Mouse (Mus musculus) heart, embryonic 12.5 days (tissue): ENCODE data around the gene Olfr441. TPM values are rescaled to one million over a fixed set of nuclear protein-coding genes. Genes with fewer than 3 reads are reported as not detected.
"Not testable (repeated sequence)": the region's sequence is repeated elsewhere in the genome, so short reads cannot be mapped to it uniquely, and the experiment has no call there.

Experiments
- ATAC-seq: fragments of 200-750 bp; cut with Nextera tagmentation; 2 replicates; pipeline ENCODE4 v1.8.0; 2017; ENCODE audit warnings: moderate TSS enrichment, moderate library complexity; ENCODE audit not compliant: insufficient number of reproducible peaks, low FRiP score
- H3K27ac ChIP-seq: fragments of 300-500 bp; sonication (generic); 2 replicates; pipeline ENCODE4 v1.5.1; 2016; ENCODE audit warnings: mild to moderate bottlenecking, moderate library complexity; ENCODE audit not compliant: poor library complexity, severe bottlenecking
- H3K27me3 ChIP-seq: fragments of 300-500 bp; sonication (generic); replicated peaks from 2 replicates; pipeline ENCODE4 v1.6.1; 2016; ENCODE audit warnings: mild to moderate bottlenecking, moderate library complexity
- H3K36me3 ChIP-seq: fragments of 300-500 bp; sonication (generic); 2 replicates; pipeline ENCODE4 v1.6.1; 2016; ENCODE audit warnings: mild to moderate bottlenecking, moderate library complexity
- H3K4me1 ChIP-seq: fragments of 300-500 bp; sonication (generic); replicated peaks from 2 replicates; pipeline ENCODE4 v1.6.1; 2016; ENCODE audit warnings: mild to moderate bottlenecking
- H3K4me2 ChIP-seq: fragments of 300-500 bp; sonication (generic); 2 replicates; pipeline ENCODE4 v1.6.1; 2016; ENCODE audit warnings: mild to moderate bottlenecking, moderate library complexity
- H3K4me3 ChIP-seq: fragments of 300-500 bp; sonication (generic); 2 replicates; pipeline ENCODE4 v1.5.1; 2016; ENCODE audit warnings: mild to moderate bottlenecking
- H3K9ac ChIP-seq: fragments of 300-500 bp; sonication (generic); 2 replicates; pipeline ENCODE4 v1.6.1; 2016; ENCODE audit warnings: mild to moderate bottlenecking, moderate library complexity
- H3K9me3 ChIP-seq: fragments of 300-500 bp; sonication (generic); replicated peaks from 2 replicates; pipeline ENCODE4 v1.6.1; 2016; ENCODE audit warnings: mild to moderate bottlenecking, moderate library complexity
- WGBS: fragments of 180-500 bp; shearing (Covaris S2); methylation state at CpG from one replicate; pipeline ENCODE4 v1.1.7; 2016; 5-methylcytosine and 5-hydroxymethylcytosine counted together
- polyA plus RNA-seq: library from polyadenylated mRNA; unstranded; fragments of >200 nt; fragmentation: Nextera tagmentation; extraction: Ambion mirVana; gene quantifications from 2 replicates; pipeline ENCODE4 v1.2.1, GENCODE M21; 2016

Olfr441 gene
- polyA plus RNA-seq: not detected in 2 replicates

DNA sequence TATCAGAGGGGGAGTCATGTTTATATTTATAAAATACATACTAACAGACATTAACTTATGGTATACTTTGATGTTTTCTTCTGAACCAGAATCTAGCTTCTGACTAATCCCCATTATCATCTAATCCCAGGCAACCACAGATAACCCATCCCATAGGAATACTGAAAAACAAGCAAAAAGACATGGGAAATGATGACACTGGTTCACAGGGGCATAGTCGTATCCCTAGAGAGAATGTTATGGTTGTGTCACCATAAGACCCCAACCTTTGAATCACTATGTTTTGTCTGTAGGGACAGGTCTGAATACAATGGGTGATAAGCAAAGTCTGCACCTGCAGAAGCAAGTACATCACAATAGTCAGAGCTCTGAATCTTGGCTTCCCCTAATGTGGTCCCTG lies at the start of gene Olfr441:
Gene Olfr441, plus strand, starts transcription at position 301 of the 400 bp plus-strand sequence.
- H3K4me3 ChIP-seq, ATAC-seq, H3K4me2 ChIP-seq, H3K9me3 ChIP-seq, H3K27ac ChIP-seq, H3K9ac ChIP-seq, H3K27me3 ChIP-seq, H3K36me3 ChIP-seq, H3K4me1 ChIP-seq: not testable (repeated sequence)
- 72% methylated on average over 1 of the region's 1 CpGs for WGBS

DNA sequence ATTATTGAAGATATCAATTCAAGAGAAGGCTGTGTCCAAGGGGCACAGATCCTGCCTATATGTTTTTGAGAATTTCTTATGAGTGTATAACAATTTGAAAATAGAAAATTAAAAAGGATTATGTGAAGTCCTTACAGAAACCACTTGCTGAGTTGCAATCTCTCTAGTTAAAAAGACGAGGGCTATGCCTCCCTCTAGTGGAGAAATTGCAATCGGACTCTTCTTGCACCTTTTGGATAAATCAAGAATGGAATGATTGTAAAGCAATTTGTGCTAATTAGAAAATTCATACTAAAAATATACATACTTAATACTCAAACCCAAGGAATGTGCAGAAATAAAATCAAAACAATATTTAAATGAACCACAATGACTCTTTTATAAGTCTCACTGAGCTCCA lies 27.4 kb upstream of the Olfr441 start:
- Histone ChIP-seq H3K27me3 (no peaks in the 10 kb centered on the region), H3K4me3 (no peak overlapping the region), H3K36me3 (no peaks in the 10 kb centered on the region), H3K9me3 (no peaks in the 10 kb centered on the region), H3K4me2 (no peak overlapping the region), H3K9ac (no peak overlapping the region), H3K4me1 (no peaks in the 10 kb centered on the region), H3K27ac (no peak overlapping the region)
- 12% methylated on average over 2 of the region's 2 CpGs for WGBS
- ATAC-seq: no peak

DNA sequence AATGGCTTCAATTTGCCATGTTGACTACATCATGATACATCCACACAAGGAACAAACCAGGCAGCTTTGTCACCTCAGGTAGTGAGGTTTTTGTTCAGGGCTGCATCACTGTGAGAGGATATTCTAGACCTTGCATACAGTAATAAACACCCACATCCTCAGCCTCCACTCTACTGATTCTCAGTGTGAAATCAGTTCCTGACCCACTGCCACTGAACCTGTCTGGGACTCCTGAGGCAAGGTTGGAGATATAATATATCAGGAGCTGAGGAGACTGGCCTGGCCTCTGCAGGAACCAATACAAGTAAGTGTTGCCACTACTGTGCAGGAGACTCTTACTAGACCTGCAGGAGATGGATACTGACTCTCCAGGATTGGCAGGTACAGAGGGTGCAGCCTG lies 24.8 kb upstream of the Olfr441 start:
- not testable (repeated sequence) for H3K36me3 ChIP-seq, H3K4me2 ChIP-seq, H3K9ac ChIP-seq, H3K27me3 ChIP-seq, H3K9me3 ChIP-seq, H3K27ac ChIP-seq, H3K4me1 ChIP-seq, H3K4me3 ChIP-seq, ATAC-seq

DNA sequence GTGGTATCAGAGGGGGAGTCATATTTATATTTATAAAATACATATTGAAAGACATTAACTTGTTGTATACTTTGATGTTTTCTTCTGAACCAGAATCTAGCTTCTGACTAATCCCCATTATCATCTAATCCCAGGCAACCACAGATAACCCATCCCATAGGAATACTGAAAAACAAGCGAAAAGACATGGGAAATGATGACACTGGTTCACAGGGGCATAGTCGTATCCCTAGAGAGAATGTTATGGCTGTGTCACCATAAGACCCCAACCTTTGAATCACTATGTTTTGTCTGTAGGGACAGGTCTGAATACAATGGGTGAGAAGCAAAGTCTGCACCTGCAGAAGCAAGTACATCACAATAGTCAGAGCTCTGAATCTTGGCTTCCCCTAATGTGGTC lies 40.1 kb downstream of the Olfr441 start, which contains the start of gene Olfr237-ps1:
Gene Olfr237-ps1, plus strand, starts transcription at position 301 of the 400 bp plus-strand sequence.
- not testable (repeated sequence) for H3K4me3 ChIP-seq, H3K4me2 ChIP-seq, H3K9me3 ChIP-seq, H3K9ac ChIP-seq, H3K4me1 ChIP-seq, H3K27me3 ChIP-seq, H3K27ac ChIP-seq, H3K36me3 ChIP-seq, ATAC-seq
- 77% methylated on average over 2 of the region's 2 CpGs for WGBS

DNA sequence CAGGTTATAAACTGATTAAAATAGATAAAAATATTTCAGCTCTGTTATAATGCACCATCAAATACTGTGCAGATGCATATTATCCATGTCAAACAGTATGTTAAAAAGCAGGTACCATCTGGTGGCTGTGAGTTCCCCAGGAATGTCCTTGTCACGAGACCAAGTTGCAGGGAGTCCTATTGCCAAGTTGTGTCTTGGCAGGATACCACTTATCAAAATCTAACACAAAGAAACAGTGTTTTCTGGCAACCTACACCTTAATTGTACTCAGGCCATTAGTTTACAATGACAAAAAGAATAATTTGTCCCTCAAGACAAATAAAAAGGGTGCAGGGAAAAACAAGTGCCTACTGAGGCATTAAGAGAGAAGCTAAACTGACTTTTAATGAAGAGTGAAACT lies 53.3 kb downstream of the Olfr441 start:
- Histone ChIP-seq H3K9ac (no peak overlapping the region), H3K27me3 (no peaks in the 10 kb centered on the region), H3K4me1 (no peaks in the 10 kb centered on the region), H3K9me3 (no peaks in the 10 kb centered on the region), H3K27ac (no peak overlapping the region), H3K36me3 (no peaks in the 10 kb centered on the region), H3K4me2 (no peak overlapping the region), H3K4me3 (no peak overlapping the region)
- ATAC-seq: no peak
- 66% methylated on average over 1 of the region's 1 CpGs for WGBS

DNA sequence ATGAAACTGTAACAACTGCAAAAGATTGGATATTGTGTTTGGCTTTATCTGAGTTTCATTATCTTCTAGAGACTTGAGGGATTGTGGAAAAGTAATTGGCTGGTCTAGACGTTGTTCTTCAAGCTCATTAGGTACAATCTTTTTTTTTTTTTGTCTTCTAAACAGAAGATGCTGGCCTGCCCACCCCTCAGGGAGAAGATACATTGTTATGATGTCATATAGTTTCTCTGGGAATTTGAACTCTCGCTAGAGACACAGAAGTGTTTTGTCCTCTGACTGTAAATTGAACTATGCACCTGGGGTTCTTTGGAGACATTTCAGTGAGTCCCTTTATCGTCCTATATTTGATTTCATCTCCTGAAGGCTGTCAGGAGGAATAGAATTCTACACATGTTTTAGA lies 56.8 kb downstream of the Olfr441 start, which contains the start of gene Olfr437:
Gene Olfr437, plus strand, starts transcription at position 301 of the 400 bp plus-strand sequence.
- 61% methylated on average over 3 of the region's 3 CpGs for WGBS
- Histone ChIP-seq H3K27ac (no peak within 1 kb of the TSS), H3K4me1 (no peaks in the 10 kb centered on the region), H3K9me3 (no peaks in the 10 kb centered on the region), H3K4me2 (no peak within 1 kb of the TSS), H3K36me3 (no peaks in the 10 kb centered on the region), H3K9ac (no peak within 1 kb of the TSS), H3K27me3 (no peaks in the 10 kb centered on the region), H3K4me3 (no peak within 1 kb of the TSS)
- no peak for ATAC-seq

DNA sequence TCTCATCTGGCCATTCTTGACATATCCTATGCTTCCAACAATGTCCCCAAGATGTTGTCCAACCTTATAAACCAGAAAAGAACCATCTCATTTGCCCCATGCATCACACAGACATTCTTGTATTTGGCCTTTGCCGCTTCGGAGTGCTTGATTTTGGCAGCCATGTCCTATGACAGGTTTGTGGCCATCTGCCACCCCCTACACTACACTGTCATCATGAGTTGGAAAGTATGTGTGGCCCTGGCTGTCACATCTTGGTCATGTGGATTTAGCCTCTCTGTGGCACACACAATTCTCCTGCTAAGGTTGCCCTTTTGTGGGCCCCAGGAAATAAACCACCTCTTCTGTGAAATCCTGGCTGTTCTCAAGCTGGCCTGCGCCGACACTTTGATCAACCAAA lies 61.1 kb downstream of the Olfr441 start:
- H3K4me3 ChIP-seq: no peak overlapping the region
- no peak overlapping the region for H3K9ac ChIP-seq
- no peaks in the 10 kb centered on the region for H3K9me3 ChIP-seq
- H3K4me2 ChIP-seq: no peak overlapping the region
- WGBS: 83% methylated on average over 4 of the region's 4 CpGs
- no peak for ATAC-seq
- H3K36me3 ChIP-seq: no peaks in the 10 kb centered on the region
- no peak overlapping the region for H3K27ac ChIP-seq
- H3K27me3 ChIP-seq: no peaks in the 10 kb centered on the region
- no peaks in the 10 kb centered on the region for H3K4me1 ChIP-seq

Other genes with a start within 250 kb of the Olfr441 start
- not detected in 2 replicates for gene Olfr448, start 215.9 kb upstream of the Olfr441 start, polyA plus RNA-seq
- not detected in 2 replicates for gene Olfr447, start 197.5 kb upstream of the Olfr441 start, polyA plus RNA-seq
- gene Olfr446, start 185.0 kb upstream of the Olfr441 start, polyA plus RNA-seq: not detected in 2 replicates
- gene Olfr444, start 157.3 kb upstream of the Olfr441 start, polyA plus RNA-seq: not detected in 2 replicates
- gene Olfr237-ps1, start 40.2 kb downstream of the Olfr441 start, polyA plus RNA-seq: not detected in 2 replicates
- gene Olfr437, start 56.9 kb downstream of the Olfr441 start, polyA plus RNA-seq: not detected in 2 replicates
- gene Olfr13, start 65.8 kb downstream of the Olfr441 start, polyA plus RNA-seq: not detected in 2 replicates
- not detected in 2 replicates for gene Olfr435, start 90.8 kb downstream of the Olfr441 start, polyA plus RNA-seq
- not detected in 2 replicates for gene Olfr434, start 106.7 kb downstream of the Olfr441 start, polyA plus RNA-seq
- gene Olfr47, start 125.2 kb downstream of the Olfr441 start, polyA plus RNA-seq: not detected in 2 replicates
- 8.6 and 8.9 TPM in 2 replicates for gene Arhgef5, start 159.2 kb downstream of the Olfr441 start, polyA plus RNA-seq
- gene Nobox, start 203.2 kb downstream of the Olfr441 start, polyA plus RNA-seq: not detected in 2 replicates